Mouse (Mus musculus) hindbrain, postnatal 0 days (tissue): Measurements from ENCODE around the gene Fam114a1. TPM values are rescaled to one million over a fixed set of nuclear protein-coding genes. Genes with fewer than 3 reads are reported as not detected.

ENCODE experiments used
- ATAC-seq: fragments of 200-750 bp; cut with Nextera tagmentation; 2 replicates; pipeline ENCODE4 v1.8.0; 2017; ENCODE audit warnings: mild to moderate bottlenecking, moderate TSS enrichment, moderate library complexity
- DNase-seq: peaks from one replicate; pipeline ENCODE4 v3.0.0-alpha.2; 2015; ENCODE audit warnings: low spot score
- H3K27ac ChIP-seq: fragments of 300-500 bp; sonication (generic); 2 replicates; pipeline ENCODE4 v1.5.1; 2014; ENCODE audit warnings: mild to moderate bottlenecking
- H3K27me3 ChIP-seq: fragments of 300-500 bp; sonication (generic); 2 replicates; pipeline ENCODE4 v1.6.1; 2014; ENCODE audit warnings: low read length, mixed read lengths; ENCODE audit not compliant: insufficient read depth
- H3K36me3 ChIP-seq: fragments of 300-500 bp; sonication (generic); 2 replicates; pipeline ENCODE4 v1.6.1; 2014; ENCODE audit warnings: low read length, mixed read lengths; ENCODE audit not compliant: insufficient read depth
- H3K4me1 ChIP-seq: fragments of 300-500 bp; sonication (generic); 2 replicates; pipeline ENCODE4 v1.6.1; 2014; ENCODE audit warnings: antibody characterized with exemption, low read length, mixed read lengths; ENCODE audit not compliant: insufficient read depth
- H3K4me2 ChIP-seq: fragments of 300-500 bp; sonication (generic); 2 replicates; pipeline ENCODE4 v1.6.1; 2014; ENCODE audit warnings: low read depth, mild to moderate bottlenecking, low read length, moderate library complexity, mixed read lengths
- H3K4me3 ChIP-seq: fragments of 300-500 bp; sonication (generic); 2 replicates; pipeline ENCODE4 v1.5.1; 2014; ENCODE audit warnings: low read length
- H3K9ac ChIP-seq: fragments of 300-500 bp; sonication (generic); replicated peaks from 2 replicates; pipeline ENCODE4 v1.6.1; 2014; ENCODE audit warnings: mild to moderate bottlenecking, low read length, moderate library complexity, mixed read lengths
- H3K9me3 ChIP-seq: fragments of 300-500 bp; sonication (generic); 2 replicates; pipeline ENCODE4 v1.6.1; 2016; ENCODE audit warnings: low read length, mixed read lengths
- CTCF ChIP-seq: IDR thresholded peaks from 2 replicates; pipeline ENCODE4 v1.5.1; 2016; ENCODE audit warnings: antibody characterized with exemption, control low read depth, low read depth
- WGBS: fragments of 180-500 bp; shearing (Covaris S2); extraction: QIAGEN DNeasy Blood & Tissue Kit; methylation state at CpG from one replicate; pipeline ENCODE4 v1.1.7; 2014; 5-methylcytosine and 5-hydroxymethylcytosine counted together
- polyA plus RNA-seq: library from polyadenylated mRNA; unstranded; fragments of >200 nt; fragmentation: Nextera tagmentation; extraction: Ambion mirVana; gene quantifications from 2 replicates; pipeline ENCODE4 v1.2.1, GENCODE M21; 2015
- total RNA-seq: library from RNA; depleted of rRNA; stranded (reverse); fragments of >200 nt; gene quantifications from 2 replicates; pipeline ENCODE4 v1.2.3, GENCODE M21; 2014

Gene Fam114a1
- total and polyA plus RNA-seq, 2 experiments from 2014 or later, result 3.9 to 7.3 TPM

DNA sequence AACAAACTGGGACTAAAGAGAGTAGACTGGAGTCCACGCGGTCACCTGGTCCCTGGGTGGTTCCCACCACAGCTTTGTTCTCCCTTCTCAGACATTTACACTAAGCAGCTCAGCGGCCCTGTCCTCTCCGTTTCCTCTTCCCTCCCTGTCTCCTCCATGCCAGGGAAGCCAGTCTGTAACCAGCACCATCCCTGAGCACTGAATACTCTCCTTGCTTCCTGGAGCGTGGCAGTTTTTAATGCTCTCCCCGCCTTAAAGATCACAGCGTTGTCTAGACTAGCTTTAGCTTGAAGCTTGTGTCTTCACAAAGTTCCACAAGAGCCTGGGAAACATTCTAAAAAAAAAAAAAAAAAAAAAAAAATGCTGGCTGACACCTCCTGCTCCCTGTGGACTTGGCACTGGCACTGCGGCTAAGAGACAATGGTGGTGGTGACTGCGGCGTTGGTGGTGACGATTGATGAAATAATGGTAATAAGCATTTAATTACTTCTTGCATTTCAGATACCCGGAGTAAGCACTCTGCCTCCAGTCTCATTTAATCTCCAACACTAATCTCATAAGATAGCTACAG lies 77.5 kb downstream of the Fam114a1 start:
- Histone ChIP-seq H3K4me2 (no peak overlapping the region), H3K27ac (no peak overlapping the region; the same call in 1 of the 2 replicates), H3K36me3 (no peaks in the 10 kb centered on the region), H3K9me3 (no peaks in the 10 kb centered on the region), H3K27me3 (no peaks in the 10 kb centered on the region), H3K4me3 (no peak overlapping the region), H3K9ac (no peak overlapping the region), H3K4me1 (peaks cover 8% of the 10 kb centered on the region; the same call in 1 of the 2 replicates)
- 33% methylated on average over 12 of the region's 12 CpGs for WGBS
- TF ChIP-seq CTCF, result no peak
- peak; percentile 15; the same call in 1 of the 2 replicates for ATAC-seq
- no peak for DNase-seq

DNA sequence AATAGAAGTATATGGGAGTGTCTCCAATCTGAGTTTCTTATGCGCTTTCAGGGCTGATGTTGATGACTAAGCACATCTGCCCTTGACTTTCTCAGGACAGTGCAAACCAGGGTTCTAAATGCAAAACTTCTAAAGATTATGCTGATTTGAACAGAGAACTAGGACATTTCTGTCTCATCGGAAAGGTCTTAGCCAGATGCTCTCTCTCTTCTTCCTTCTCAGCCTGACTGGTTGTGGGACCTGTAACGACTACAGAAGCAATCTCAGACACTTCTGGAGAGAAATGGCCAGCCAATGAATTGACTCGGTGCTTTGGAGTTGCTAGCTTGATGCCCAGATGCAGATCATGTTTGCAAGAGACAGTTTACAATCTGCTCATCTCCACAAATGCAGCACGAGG lies 80.0 kb downstream of the Fam114a1 start:
- Histone ChIP-seq H3K27me3 (no peaks in the 10 kb centered on the region), H3K4me3 (no peak overlapping the region), H3K27ac (no peak overlapping the region), H3K4me2 (no peak overlapping the region), H3K4me1 (peaks cover 8% of the 10 kb centered on the region; the same call in 1 of the 2 replicates), H3K9me3 (no peaks in the 10 kb centered on the region), H3K9ac (no peak overlapping the region), H3K36me3 (no peaks in the 10 kb centered on the region)
- TF ChIP-seq CTCF, result no peak
- ATAC-seq (no peak), DNase-seq (no peak)
- WGBS, result 67% methylated on average over 5 of the region's 5 CpGs

DNA sequence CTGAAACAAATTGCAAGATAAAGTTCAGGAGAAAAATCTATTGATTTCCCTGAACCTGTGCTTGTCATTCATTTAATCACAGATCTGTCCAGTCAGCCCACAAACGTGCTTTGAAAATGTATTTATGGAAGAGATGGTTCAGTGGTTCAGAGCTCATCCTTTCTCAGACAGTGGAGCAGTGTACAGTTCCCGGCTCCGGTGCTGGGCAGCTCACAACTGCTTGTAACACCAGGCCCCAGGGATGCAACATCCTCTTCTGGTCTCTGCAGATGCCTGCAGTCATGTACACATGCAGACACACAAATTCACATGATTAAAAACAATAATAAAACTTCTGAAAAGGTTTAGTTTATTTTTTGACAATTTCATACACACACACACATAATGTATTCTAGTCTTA lies 81.6 kb downstream of the Fam114a1 start:
- Histone ChIP-seq H3K9ac (no peak overlapping the region), H3K27ac (0 out of 2 replicates have a peak overlapping the region, but pooled peaks have one; percentile 22), H3K4me2 (no peak overlapping the region), H3K36me3 (no peaks in the 10 kb centered on the region), H3K4me1 (peaks cover 8% of the 10 kb centered on the region; the same call in 1 of the 2 replicates), H3K4me3 (no peak overlapping the region), H3K27me3 (no peaks in the 10 kb centered on the region), H3K9me3 (no peaks in the 10 kb centered on the region)
- TF ChIP-seq CTCF, result no peak
- ATAC-seq, result peak; percentile 61; the same call in 1 of the 2 replicates
- WGBS, result 61% methylated on average over 3 of the region's 3 CpGs
- no peak for DNase-seq

DNA sequence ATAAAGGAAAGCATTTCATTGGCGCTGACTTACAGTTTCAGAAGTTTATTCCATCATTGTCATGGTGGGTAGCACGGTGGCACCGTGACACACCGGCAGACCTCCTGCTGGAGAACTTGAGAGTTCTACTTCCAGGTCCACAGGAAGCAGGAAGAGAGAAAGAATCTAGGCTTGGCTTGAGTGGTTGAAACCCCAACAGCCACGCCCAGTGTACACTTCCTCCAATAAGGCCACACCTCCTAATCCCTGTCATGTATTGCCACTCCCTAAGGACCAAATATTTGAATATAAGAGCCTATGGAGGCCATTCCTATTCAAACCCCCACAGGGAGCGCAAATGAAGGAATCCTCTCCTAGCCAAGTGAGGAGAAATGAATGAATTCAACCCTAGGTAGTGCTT lies 87.7 kb downstream of the Fam114a1 start:
- 94% methylated on average over 6 of the region's 6 CpGs for WGBS
- Histone ChIP-seq H3K4me1 (no peaks in the 10 kb centered on the region), H3K27ac (no peak overlapping the region), H3K9me3 (no peaks in the 10 kb centered on the region), H3K9ac (no peak overlapping the region), H3K4me2 (no peak overlapping the region), H3K4me3 (no peak overlapping the region), H3K36me3 (no peaks in the 10 kb centered on the region), H3K27me3 (no peaks in the 10 kb centered on the region)
- no peak for ATAC-seq
- no peak for DNase-seq
- TF ChIP-seq CTCF, result no peak

DNA sequence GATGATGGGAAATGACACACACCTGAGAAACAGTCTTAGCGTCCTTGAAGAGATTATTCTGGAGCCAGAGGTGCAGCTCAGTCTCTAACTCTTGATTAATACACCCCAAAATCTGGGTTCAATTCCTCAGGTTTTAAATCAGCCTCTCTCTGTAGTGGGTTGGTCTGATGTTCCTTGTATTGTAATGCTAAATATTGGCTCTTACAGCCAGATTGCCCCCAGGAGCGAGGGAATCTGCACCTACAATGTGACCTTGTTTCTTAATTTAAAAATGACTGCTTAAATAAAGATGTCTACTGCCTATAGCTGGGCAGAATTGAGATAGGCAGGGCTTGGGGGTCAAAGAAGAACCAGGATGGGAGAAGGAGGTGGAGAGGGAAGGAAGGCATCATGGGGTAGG lies 89.9 kb downstream of the Fam114a1 start:
- no peak overlapping the region for H3K27ac ChIP-seq
- no peak for TF ChIP-seq CTCF
- no peaks in the 10 kb centered on the region for H3K27me3 ChIP-seq
- no peak overlapping the region for H3K4me3 ChIP-seq
- no peaks in the 10 kb centered on the region for H3K36me3 ChIP-seq
- no peaks in the 10 kb centered on the region for H3K9me3 ChIP-seq
- no peaks in the 10 kb centered on the region for H3K4me1 ChIP-seq
- no peak overlapping the region for H3K4me2 ChIP-seq
- ATAC-seq (no peak), DNase-seq (no peak)
- WGBS, result 63% methylated on average over 2 of the region's 2 CpGs
- no peak overlapping the region for H3K9ac ChIP-seq

DNA sequence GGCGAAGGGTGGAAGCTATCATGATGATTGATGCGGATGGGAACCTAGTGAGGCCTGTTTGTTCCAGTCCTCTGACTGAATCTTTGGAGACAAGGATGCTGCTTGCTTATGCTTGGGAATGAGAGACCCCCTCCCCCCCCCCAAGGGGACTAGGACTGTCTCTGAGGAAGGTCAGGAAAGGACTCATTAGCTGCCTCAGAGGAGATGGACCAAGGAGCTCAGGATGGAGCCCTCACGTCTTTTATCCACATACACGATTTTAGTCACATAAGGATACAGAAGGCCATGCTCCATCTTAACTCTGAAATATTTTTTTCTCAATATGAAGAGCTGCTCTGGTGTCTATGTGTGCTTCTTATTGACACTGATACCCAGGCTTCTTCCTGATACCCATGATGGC lies 92.4 kb downstream of the Fam114a1 start:
- Histone ChIP-seq H3K27me3 (no peaks in the 10 kb centered on the region), H3K9ac (no peak overlapping the region), H3K4me2 (no peak overlapping the region), H3K4me1 (no peaks in the 10 kb centered on the region), H3K4me3 (no peak overlapping the region), H3K27ac (no peak overlapping the region), H3K36me3 (no peaks in the 10 kb centered on the region), H3K9me3 (no peaks in the 10 kb centered on the region)
- TF ChIP-seq CTCF, result no peak
- DNase-seq, result no peak
- no peak for ATAC-seq
- 91% methylated on average over 4 of the region's 4 CpGs for WGBS

DNA sequence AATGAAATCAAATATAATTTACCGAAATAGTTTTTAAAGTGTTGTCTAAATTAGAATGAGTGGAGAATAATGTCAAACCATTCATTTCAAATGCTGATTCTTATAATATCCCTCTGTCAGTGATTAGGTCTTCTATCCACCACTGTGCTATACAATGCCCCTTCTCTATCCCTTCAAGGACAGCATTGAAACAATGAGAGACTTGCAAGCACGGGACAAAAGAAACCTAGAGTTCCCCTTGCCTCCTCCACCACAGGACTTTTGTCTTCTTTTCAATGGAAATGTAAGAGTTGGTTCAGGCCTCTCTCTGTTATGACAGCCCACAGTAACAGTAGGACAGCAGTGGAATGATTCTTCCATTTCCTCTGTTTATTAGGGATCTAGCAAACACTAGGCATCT lies 93.4 kb downstream of the Fam114a1 start:
- H3K9ac ChIP-seq, result no peak overlapping the region
- H3K36me3 ChIP-seq, result no peaks in the 10 kb centered on the region
- no peak overlapping the region for H3K4me3 ChIP-seq
- DNase-seq, result no peak
- TF ChIP-seq CTCF, result no peak
- H3K4me1 ChIP-seq, result no peaks in the 10 kb centered on the region
- H3K4me2 ChIP-seq, result no peak overlapping the region
- WGBS, result 59% methylated on average over 2 of the region's 2 CpGs
- no peak for ATAC-seq
- H3K27ac ChIP-seq, result no peak overlapping the region
- no peaks in the 10 kb centered on the region for H3K27me3 ChIP-seq
- H3K9me3 ChIP-seq, result no peaks in the 10 kb centered on the region
